Comparison of ENCODE assay signal across 34 mouse cellular contexts in the genomic region with DNA sequence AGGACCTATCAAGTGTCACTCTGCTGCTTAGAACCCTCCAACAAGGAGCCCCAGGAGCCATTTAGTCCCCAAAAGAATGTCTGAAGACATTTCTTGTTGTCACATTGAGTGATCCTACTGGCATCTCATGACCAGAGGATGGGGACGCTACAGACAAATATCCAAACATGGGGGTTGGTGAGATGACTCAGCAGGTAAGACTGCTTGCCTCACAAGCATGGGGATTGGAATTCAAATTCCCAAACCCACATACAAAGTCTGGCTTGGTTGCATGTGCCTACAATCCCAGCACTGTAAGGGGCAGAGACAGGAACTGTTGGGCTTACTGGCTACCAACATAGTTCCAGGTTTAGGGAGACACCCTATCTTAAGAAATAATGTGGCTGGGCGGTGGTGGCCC. TPM values are rescaled to one million over a fixed set of nuclear protein-coding genes. Genes with fewer than 3 reads are reported as not detected.
DNase-seq lines count a peak whose midpoint lies in the region; ATAC-seq and TF ChIP-seq lines count a peak whose summit lies in the region.
"Had no signal": no experiment of that assay in that cellular context is flagged by ENCODE, and none has a peak within 500 bp of the region (broad histone marks: within the 10 kb centered on the region; RNA-seq: fewer than 3 reads in every experiment).

No protein-coding gene starts in this region.

- TF ChIP-seq POLR2A in ES-Bruce4 (IDR thresholded peaks at IDR 0.05; ENCODE audit: insufficient read depth, low read length), result no peak

- H3K4me3 ChIP-seq in ES-Bruce4 (ENCODE audit: low read depth, low read length), result no peak overlapping the region
- H3K4me3 ChIP-seq in brown adipose tissue, adult 24 weeks (ENCODE audit: insufficient read depth, low read depth, low read length), result no peak overlapping the region
- H3K4me3 ChIP-seq: embryonic facial prominence, embryonic 10.5 days; embryonic facial prominence, embryonic 13.5 days; forebrain, embryonic 12.5 days; forebrain, embryonic 15.5 days; gastrocnemius, adult 2 months; heart, embryonic 12.5 days; heart, embryonic 15.5 days; hindbrain, embryonic 10.5 days had no signal

- no peaks in the 10 kb centered on the region for H3K27me3 ChIP-seq in ES-Bruce4 (ENCODE audit: control insufficient read depth, insufficient read depth, low read length, poor library complexity, severe bottlenecking)
- H3K27me3 ChIP-seq: CH12.LX; embryonic facial prominence, embryonic 13.5 days; forebrain, embryonic 12.5 days; forebrain, embryonic 15.5 days; heart, embryonic 12.5 days; heart, embryonic 15.5 days had no signal

- H3K9ac ChIP-seq in ES-Bruce4 (ENCODE audit: low read depth, poor library complexity, severe bottlenecking), result no peak overlapping the region
- H3K9ac ChIP-seq: embryonic facial prominence, embryonic 13.5 days; forebrain, embryonic 12.5 days; forebrain, embryonic 15.5 days; heart, embryonic 12.5 days; heart, embryonic 15.5 days; hindbrain, embryonic 14.5 days had no signal

- H3K36me3 ChIP-seq in ES-Bruce4 (ENCODE audit: control insufficient read depth, insufficient read depth, low read length, poor library complexity, severe bottlenecking), result peaks cover 64% of the 10 kb centered on the region

- no peak for ATAC-seq in erythroblast, adult 5-6 weeks (replicated peaks; ENCODE audit: low FRiP score, poor library complexity, severe bottlenecking)
- ATAC-seq: activated CD4-positive, CD25-positive, alpha-beta regulatory T cell, adult 4 months; forebrain, embryonic 15.5 days; hindbrain, postnatal 0 days; inflammation-experienced regulatory T-cells, adult 6 months; intestine, embryonic 16.5 days had no signal

- H3K9me3 ChIP-seq in ES-Bruce4 (replicated peaks; ENCODE audit: control insufficient read depth, insufficient read depth, low read length, poor library complexity, severe bottlenecking), result peaks cover 16% of the 10 kb centered on the region
- H3K9me3 ChIP-seq: embryonic facial prominence, embryonic 10.5 days; embryonic facial prominence, embryonic 13.5 days; forebrain, embryonic 12.5 days; forebrain, embryonic 15.5 days; heart, embryonic 12.5 days; heart, embryonic 15.5 days; hindbrain, embryonic 10.5 days had no signal

- H3K27ac ChIP-seq in ES-Bruce4 (ENCODE audit: insufficient read depth, low read length), result peak overlapping the region; percentile 77
- 0 out of 2 replicates have a peak overlapping the region, but pooled peaks have one; percentile 1 for H3K27ac ChIP-seq in brown adipose tissue, adult 24 weeks (replicated peaks; ENCODE audit: low read depth, low read length)
- H3K27ac ChIP-seq: embryonic facial prominence, embryonic 10.5 days; embryonic facial prominence, embryonic 13.5 days; forebrain, embryonic 12.5 days; forebrain, embryonic 15.5 days; gastrocnemius, adult 2 months; heart, embryonic 15.5 days; hindbrain, embryonic 10.5 days; hindbrain, embryonic 14.5 days; hindbrain, postnatal 0 days had no signal

- H3K4me1 ChIP-seq in ES-Bruce4 (ENCODE audit: control insufficient read depth, insufficient read depth, low read length), result peaks cover 2% of the 10 kb centered on the region
- H3K4me1 ChIP-seq in brown adipose tissue, adult 24 weeks (ENCODE audit: control insufficient read depth, insufficient read depth, insufficient read length, low read length), result no peaks in the 10 kb centered on the region
- H3K4me1 ChIP-seq: embryonic facial prominence, embryonic 10.5 days; embryonic facial prominence, embryonic 13.5 days; forebrain, embryonic 12.5 days; forebrain, embryonic 15.5 days; heart, embryonic 12.5 days; heart, embryonic 15.5 days; hindbrain, embryonic 10.5 days had no signal

- peak; percentile 54 for DNase-seq in 3134 (ENCODE audit: extremely low read depth, insufficient read length, low spot score)
- DNase-seq in NIH3T3 (ENCODE audit: low read depth), result peak; percentile 17
- DNase-seq in layer of hippocampus, adult 9-11 months, result no peak
- DNase-seq in gastrocnemius, postnatal 4 days (ENCODE audit: low spot score in 2 of 2), result no peak
- no peak for DNase-seq in T-cell, adult 2 months (ENCODE audit: low spot score)
- DNase-seq: adrenal gland, adult 8-10 months; adrenal gland, postnatal 25 days; cerebellum, adult 9-11 months; gastrocnemius, adult 2 months; gastrocnemius, postnatal 14 days; heart, adult 18-20 months; heart, postnatal 10 days; heart, postnatal 36 days; kidney, adult 18-20 months; kidney, adult 9 months had no signal

- TF ChIP-seq EP300 in ES-Bruce4 (IDR thresholded peaks at IDR 0.05; ENCODE audit: insufficient read depth, low read depth, low read length), result no peak

- TF ChIP-seq CTCF in ES-Bruce4 (IDR thresholded peaks at IDR 0.05; ENCODE audit: low read depth, low read length), result no peak

RNA-seq across cellular contexts. Expression of a gene that starts 17.4 kb away (rescaled TPM):
- polyA plus RNA-seq in ES-Bruce4 (2011; ENCODE audit: insufficient read depth, insufficient read length, low read depth, missing spikeins), result 186 and 188 TPM in 2 replicates
- polyA plus RNA-seq in brown adipose tissue, adult 24 weeks (2012; ENCODE audit: insufficient read depth, insufficient read length, missing spikeins), result 56.9 and 57.0 TPM in 2 replicates
- total RNA-seq in gastrocnemius, postnatal 4 days (2021), result 10 to 100 TPM; 37.2 to 44.1 TPM
- total RNA-seq in erythroblast, adult 5-6 weeks (2015; ENCODE audit: low replicate concordance), result 15.0 and 15.2 TPM in 2 replicates
- total RNA-seq in erythroblast, adult 5-6 weeks (2017; ENCODE audit: low replicate concordance), result 4.6 and 8.6 TPM in 2 replicates

RNA-seq across cellular contexts. Expression of a gene that starts 28.8 kb away (rescaled TPM):
- polyA plus RNA-seq in ES-Bruce4 (2011; ENCODE audit: insufficient read depth, insufficient read length, low read depth, missing spikeins), result 12.6 and 13.8 TPM in 2 replicates
- polyA plus RNA-seq in brown adipose tissue, adult 24 weeks (2012; ENCODE audit: insufficient read depth, insufficient read length, missing spikeins), result not detected in 2 replicates
- not detected for total RNA-seq in gastrocnemius, postnatal 4 days (2021)
- not detected in 2 replicates for total RNA-seq in erythroblast, adult 5-6 weeks (2015; ENCODE audit: low replicate concordance)
- total RNA-seq in erythroblast, adult 5-6 weeks (2017; ENCODE audit: low replicate concordance), result not detected in 2 replicates
- total RNA-seq: adrenal gland, adult 8-10 months; adrenal gland, postnatal 25 days; CH12.LX; common myeloid progenitor, adult 5-6 weeks; gastrocnemius, adult 2 months; gastrocnemius, postnatal 14 days; heart, adult 18-20 months; heart, postnatal 10 days; heart, postnatal 36 days; hindbrain, postnatal 0 days had no signal
- polyA plus RNA-seq: activated CD4-positive, CD25-positive, alpha-beta regulatory T cell, adult 4 months; brain, embryonic 14.5 days; embryonic facial prominence, embryonic 10.5 days; embryonic facial prominence, embryonic 13.5 days; forebrain, embryonic 12.5 days; forebrain, embryonic 15.5 days; heart, embryonic 12.5 days; heart, embryonic 15.5 days; hindbrain, embryonic 10.5 days; hindbrain, embryonic 14.5 days; hindbrain, postnatal 0 days; intestine, embryonic 16.5 days; kidney, embryonic 16.5 days had no signal

RNA-seq across cellular contexts. Expression of a gene that starts 32.2 kb away (rescaled TPM):
- 32.7 and 33.5 TPM in 2 replicates for polyA plus RNA-seq in ES-Bruce4 (2011; ENCODE audit: insufficient read depth, insufficient read length, low read depth, missing spikeins)
- 2.4 and 3.0 TPM in 2 replicates for polyA plus RNA-seq in brown adipose tissue, adult 24 weeks (2012; ENCODE audit: insufficient read depth, insufficient read length, missing spikeins)
- total RNA-seq in gastrocnemius, postnatal 4 days (2021), result 1 to 10 TPM; 8.9 to 10.0 TPM
- 1.3 and 2.7 TPM in 2 replicates for total RNA-seq in erythroblast, adult 5-6 weeks (2015; ENCODE audit: low replicate concordance)
- 1.3 and 6.3 TPM in 2 replicates for total RNA-seq in erythroblast, adult 5-6 weeks (2017; ENCODE audit: low replicate concordance)

Comparison
In these comparisons a context has a peak if more than half of its experiments do, and no peak if none do; other contexts are left out.
1. DNase-seq: peak in 3134 (single experiment) and NIH3T3 (single experiment); none in layer of hippocampus, adult 9-11 months (single experiment), gastrocnemius, postnatal 4 days (0 of 2) and T-cell, adult 2 months (single experiment).